9 mouse cellular contexts compared by ENCODE assay signal in genomic region chr13:55071322-55071721, GRCm38 (mm10). TPM values are rescaled to one million over a fixed set of nuclear protein-coding genes. Genes with fewer than 3 reads are reported as not detected.
A peak's percentile ranks its signal among the peaks of the same experiment; 100 is the strongest.
DNase-seq lines count a peak whose midpoint lies in the region; ATAC-seq and TF ChIP-seq lines count a peak whose summit lies in the region.
"Had no signal": no experiment of that assay in that cellular context is flagged by ENCODE, and none has a peak within 500 bp of the region (broad histone marks: within the 10 kb centered on the region; RNA-seq: fewer than 3 reads in every experiment).

No protein-coding gene starts in this region.

- H3K4me1 ChIP-seq in hindbrain, postnatal 0 days (ENCODE audit: insufficient read depth, low read length), result no peaks in the 10 kb centered on the region
- H3K4me1 ChIP-seq in hindbrain, embryonic 12.5 days, result no peaks in the 10 kb centered on the region
- H3K4me1 ChIP-seq in G1E (ENCODE audit: insufficient read depth, low read depth, low read length), result no peaks in the 10 kb centered on the region
- H3K4me1 ChIP-seq: embryonic facial prominence, embryonic 13.5 days had no signal

- whole genome bisulfite sequencing in hindbrain, postnatal 0 days, result 2% methylated on average over 3 of the region's 3 CpGs
- WGBS in hindbrain, embryonic 12.5 days, result under 1% methylated on average over 3 of the region's 3 CpGs

- no peak for ATAC-seq in hindbrain, postnatal 0 days
- ATAC-seq in hindbrain, embryonic 12.5 days (ENCODE audit: low FRiP score), result no peak
- ATAC-seq in G1E (ENCODE audit: extremely low read depth, insufficient number of reproducible peaks, low FRiP score, poor library complexity, severe bottlenecking), result no peak
- peak; percentile 62; the same call in 1 of the 2 replicates for ATAC-seq in erythroblast, adult 5-6 weeks (replicated peaks; ENCODE audit: low FRiP score, poor library complexity, severe bottlenecking)
- ATAC-seq in activated CD4-positive, CD25-positive, alpha-beta regulatory T cell, adult 4 months, result no peak

- H3K4me3 ChIP-seq in hindbrain, postnatal 0 days (ENCODE audit: low read length), result no peak overlapping the region
- no peak overlapping the region for H3K4me3 ChIP-seq in hindbrain, embryonic 12.5 days
- H3K4me3 ChIP-seq in G1E (ENCODE audit: low read depth, low read length), result no peak overlapping the region
- H3K4me3 ChIP-seq: embryonic facial prominence, embryonic 13.5 days had no signal

- H3K27ac ChIP-seq in hindbrain, postnatal 0 days, result no peak overlapping the region
- H3K27ac ChIP-seq in hindbrain, embryonic 12.5 days, result no peak overlapping the region
- H3K27ac ChIP-seq: embryonic facial prominence, embryonic 13.5 days had no signal

- H3K9ac ChIP-seq in hindbrain, postnatal 0 days (replicated peaks; ENCODE audit: low read length), result no peak overlapping the region
- H3K9ac ChIP-seq in hindbrain, embryonic 12.5 days, result no peak overlapping the region
- H3K9ac ChIP-seq: embryonic facial prominence, embryonic 13.5 days had no signal

- TF ChIP-seq CTCF in hindbrain, postnatal 0 days (IDR thresholded peaks at IDR 0.05; ENCODE audit: low read depth), result peak; percentile 68
- TF ChIP-seq CTCF in G1E (IDR thresholded peaks at IDR 0.05; ENCODE audit: low read depth, low read length), result no peak

- peak; percentile 76 for DNase-seq in hindbrain, postnatal 0 days (ENCODE audit: low spot score)
- DNase-seq in A20 (ENCODE audit: low read depth, low spot score), result peak; percentile 63
- DNase-seq in G1E (ENCODE audit: low spot score), result peak; percentile 18
- no peak for DNase-seq in urinary bladder, postnatal 36 days (ENCODE audit: low spot score in 2 of 2)
- DNase-seq in gastrocnemius, postnatal 10 days, result no peak

- no peaks in the 10 kb centered on the region; the same call in 1 of the 2 replicates for H3K36me3 ChIP-seq in hindbrain, postnatal 0 days (ENCODE audit: insufficient read depth, low read length)
- peaks cover 8% of the 10 kb centered on the region; the same call in 1 of the 2 replicates for H3K36me3 ChIP-seq in hindbrain, embryonic 12.5 days
- H3K36me3 ChIP-seq in G1E (replicated peaks), result peaks cover 47% of the 10 kb centered on the region

- H3K27me3 ChIP-seq in hindbrain, postnatal 0 days (ENCODE audit: insufficient read depth, low read length), result no peaks in the 10 kb centered on the region
- H3K27me3 ChIP-seq in hindbrain, embryonic 12.5 days, result no peaks in the 10 kb centered on the region
- H3K27me3 ChIP-seq in G1E (ENCODE audit: insufficient read depth, low read length), result no peaks in the 10 kb centered on the region
- H3K27me3 ChIP-seq: embryonic facial prominence, embryonic 13.5 days had no signal

- H3K4me2 ChIP-seq in hindbrain, postnatal 0 days (ENCODE audit: low read depth, low read length), result no peak overlapping the region
- no peak overlapping the region for H3K4me2 ChIP-seq in hindbrain, embryonic 12.5 days (replicated peaks)
- H3K4me2 ChIP-seq: embryonic facial prominence, embryonic 13.5 days had no signal

- no peaks in the 10 kb centered on the region for H3K9me3 ChIP-seq in hindbrain, postnatal 0 days (ENCODE audit: low read length)
- H3K9me3 ChIP-seq in hindbrain, embryonic 12.5 days (replicated peaks), result no peaks in the 10 kb centered on the region
- no peaks in the 10 kb centered on the region for H3K9me3 ChIP-seq in G1E (replicated peaks)
- H3K9me3 ChIP-seq: embryonic facial prominence, embryonic 13.5 days had no signal

RNA-seq across cellular contexts. Expression of gene Uimc1, which starts 28.8 kb away (rescaled TPM):
- total RNA-seq in hindbrain, postnatal 0 days (2014; rRNA removed), result 3.9 and 9.0 TPM in 2 replicates
- polyA plus RNA-seq in hindbrain, postnatal 0 days (2015; fragmentation: Nextera tagmentation; extraction: Ambion mirVana), result 12.1 and 13.5 TPM in 2 replicates
- polyA plus RNA-seq in hindbrain, embryonic 12.5 days (2016; fragmentation: Nextera tagmentation; extraction: Ambion mirVana), result 23.1 and 25.3 TPM in 2 replicates
- total RNA-seq in G1E (2014; fragmentation: Nextera tagmentation), result 52.4 and 54.8 TPM in 2 replicates
- total RNA-seq in G1E (2017), result 49.3 and 55.0 TPM in 2 replicates
- polyA plus RNA-seq in G1E (2012), result 6.6 and 7.8 TPM in 2 replicates
- total RNA-seq in erythroblast, adult 5-6 weeks (2015; ENCODE audit: low replicate concordance), result 16.5 and 36.5 TPM in 2 replicates
- 25.1 and 30.4 TPM in 2 replicates for total RNA-seq in erythroblast, adult 5-6 weeks (2017; ENCODE audit: low replicate concordance)
- total RNA-seq in gastrocnemius, postnatal 10 days (2021), result 10 to 100 TPM; 17.3 to 22.8 TPM
- 10 to 100 TPM; 64.8 to 89.6 TPM for polyA plus RNA-seq in activated CD4-positive, CD25-positive, alpha-beta regulatory T cell, adult 4 months (2017; shearing (Covaris generic))

RNA-seq across cellular contexts. Expression of gene Zfp346, which starts 33.8 kb away (rescaled TPM):
- 29.4 and 33.7 TPM in 2 replicates for total RNA-seq in hindbrain, postnatal 0 days (2014; rRNA removed)
- polyA plus RNA-seq in hindbrain, postnatal 0 days (2015; fragmentation: Nextera tagmentation; extraction: Ambion mirVana), result 21.1 and 22.3 TPM in 2 replicates
- 25.5 and 30.6 TPM in 2 replicates for polyA plus RNA-seq in hindbrain, embryonic 12.5 days (2016; fragmentation: Nextera tagmentation; extraction: Ambion mirVana)
- total RNA-seq in G1E (2014; fragmentation: Nextera tagmentation), result 38.0 and 41.8 TPM in 2 replicates
- total RNA-seq in G1E (2017), result 15.0 and 15.7 TPM in 2 replicates
- 11.3 and 13.8 TPM in 2 replicates for polyA plus RNA-seq in G1E (2012)
- 14.8 and 24.8 TPM in 2 replicates for total RNA-seq in erythroblast, adult 5-6 weeks (2015; ENCODE audit: low replicate concordance)
- total RNA-seq in erythroblast, adult 5-6 weeks (2017; ENCODE audit: low replicate concordance), result 17.3 and 25.2 TPM in 2 replicates
- 10 to 100 TPM; 12.5 to 16.5 TPM for total RNA-seq in gastrocnemius, postnatal 10 days (2021)
- polyA plus RNA-seq in activated CD4-positive, CD25-positive, alpha-beta regulatory T cell, adult 4 months (2017; shearing (Covaris generic)), result 10 to 100 TPM; 12.3 to 19.5 TPM

RNA-seq across cellular contexts. Expression of gene Hk3, which starts 50.1 kb away (rescaled TPM):
- total RNA-seq in hindbrain, postnatal 0 days (2014; rRNA removed), result 1.7 and 1.9 TPM in 2 replicates
- polyA plus RNA-seq in hindbrain, postnatal 0 days (2015; fragmentation: Nextera tagmentation; extraction: Ambion mirVana), result 0.78 and 1.1 TPM in 2 replicates
- 0.87 and 0.91 TPM in 2 replicates for polyA plus RNA-seq in hindbrain, embryonic 12.5 days (2016; fragmentation: Nextera tagmentation; extraction: Ambion mirVana)
- not detected in 2 replicates for total RNA-seq in G1E (2014; fragmentation: Nextera tagmentation)
- total RNA-seq in G1E (2017), result 0.11 and 0.23 TPM in 2 replicates
- polyA plus RNA-seq in G1E (2012), result 0.02 and 0.06 TPM in 2 replicates
- 19.6 and 22.4 TPM in 2 replicates for total RNA-seq in erythroblast, adult 5-6 weeks (2015; ENCODE audit: low replicate concordance)
- 34.2 and 38.5 TPM in 2 replicates for total RNA-seq in erythroblast, adult 5-6 weeks (2017; ENCODE audit: low replicate concordance)
- total RNA-seq in gastrocnemius, postnatal 10 days (2021), result 1 to 10 TPM in 1 of 2 experiments, under 1 TPM in 1; 0.85 to 1.3 TPM
- polyA plus RNA-seq in activated CD4-positive, CD25-positive, alpha-beta regulatory T cell, adult 4 months (2017; shearing (Covaris generic)), result under 1 TPM; 0.41 to 0.68 TPM

Comparison
In these comparisons a context has a peak if more than half of its experiments do, and no peak if none do; other contexts are left out.
1. DNase-seq: peak in hindbrain, postnatal 0 days (single experiment), A20 (single experiment) and G1E (single experiment); none in urinary bladder, postnatal 36 days (0 of 2) and gastrocnemius, postnatal 10 days (single experiment).